In the genomic region with DNA sequence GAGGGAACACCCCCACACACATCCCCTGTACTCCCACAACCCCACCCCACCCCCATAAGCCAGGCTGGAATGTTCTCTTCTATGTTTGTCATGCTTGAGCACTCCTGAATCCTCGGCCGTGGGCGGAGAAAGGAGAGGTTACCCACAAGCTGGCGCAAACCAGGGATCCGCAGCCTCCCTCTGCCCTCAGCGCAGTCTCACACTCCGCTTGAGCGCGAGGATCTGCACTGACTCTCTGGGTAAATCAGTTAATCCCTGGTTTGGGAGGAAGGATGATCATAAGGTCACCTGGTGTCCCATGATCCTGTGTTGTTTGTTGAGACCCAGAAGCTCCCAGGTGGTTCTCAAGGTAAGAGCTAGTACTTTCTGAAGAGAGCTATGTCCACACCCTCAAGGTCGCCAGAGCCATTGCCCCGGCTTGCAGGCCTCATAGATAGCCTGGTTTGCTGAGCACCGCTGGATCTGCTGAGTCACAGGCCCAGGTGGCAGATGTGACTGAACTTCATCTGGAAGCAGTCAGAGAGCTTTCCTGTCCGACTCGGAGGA, we compare ENCODE assay signal across 8 mouse cellular contexts. TPM values are rescaled to one million over a fixed set of nuclear protein-coding genes. Genes with fewer than 3 reads are reported as not detected.
DNase-seq lines count a peak whose midpoint lies in the region; ATAC-seq lines count a peak whose summit lies in the region.

No protein-coding gene starts in this region.

- no peak overlapping the region for H3K27ac ChIP-seq in midbrain, embryonic 14.5 days (replicated peaks; ENCODE audit: low read depth, low read length)
- H3K27ac ChIP-seq in midbrain, embryonic 15.5 days = no peak overlapping the region
- peak overlapping the region; percentile 59 for H3K27ac ChIP-seq in kidney, embryonic 14.5 days (ENCODE audit: low read depth, low read length)

- H3K9me3 ChIP-seq in midbrain, embryonic 14.5 days (ENCODE audit: control insufficient read depth, low read length) = no peaks in the 10 kb centered on the region
- no peaks in the 10 kb centered on the region for H3K9me3 ChIP-seq in midbrain, embryonic 15.5 days
- H3K9me3 ChIP-seq in kidney, embryonic 14.5 days (ENCODE audit: control insufficient read depth, low read length) = no peaks in the 10 kb centered on the region

- H3K27me3 ChIP-seq in midbrain, embryonic 14.5 days (ENCODE audit: control insufficient read depth, insufficient read depth, low read length) = no peaks in the 10 kb centered on the region
- no peaks in the 10 kb centered on the region for H3K27me3 ChIP-seq in midbrain, embryonic 15.5 days (replicated peaks)
- H3K27me3 ChIP-seq in kidney, embryonic 14.5 days (ENCODE audit: control insufficient read depth, insufficient read depth, low read length) = no peaks in the 10 kb centered on the region

- no peaks in the 10 kb centered on the region for H3K4me1 ChIP-seq in midbrain, embryonic 14.5 days (ENCODE audit: control insufficient read depth, insufficient read depth, low read length)
- H3K4me1 ChIP-seq in midbrain, embryonic 15.5 days = no peaks in the 10 kb centered on the region
- H3K4me1 ChIP-seq in kidney, embryonic 14.5 days (ENCODE audit: control insufficient read depth, insufficient read depth, low read length) = no peaks in the 10 kb centered on the region

- no peak for ATAC-seq in midbrain, embryonic 14.5 days (ENCODE audit: low FRiP score, low TSS enrichment)
- no peak for ATAC-seq in midbrain, embryonic 15.5 days (replicated peaks)
- ATAC-seq in kidney, embryonic 14.5 days (ENCODE audit: low FRiP score, low TSS enrichment) = peak; percentile 86

- H3K4me2 ChIP-seq in midbrain, embryonic 14.5 days (ENCODE audit: low read length) = no peak overlapping the region
- no peak overlapping the region for H3K4me2 ChIP-seq in midbrain, embryonic 15.5 days
- 0 out of 2 replicates have a peak overlapping the region, but pooled peaks have one; percentile 3 for H3K4me2 ChIP-seq in kidney, embryonic 14.5 days (replicated peaks; ENCODE audit: low read depth, low read length)

- no peak overlapping the region for H3K4me3 ChIP-seq in midbrain, embryonic 14.5 days (replicated peaks; ENCODE audit: low read depth, low read length)
- no peak overlapping the region for H3K4me3 ChIP-seq in midbrain, embryonic 15.5 days
- no peak overlapping the region for H3K4me3 ChIP-seq in kidney, embryonic 14.5 days (ENCODE audit: low read length)

- WGBS in midbrain, embryonic 14.5 days = 30% methylated on average over 14 of the region's 14 CpGs
- 34% methylated on average over 14 of the region's 14 CpGs for WGBS in midbrain, embryonic 15.5 days
- 47% methylated on average over 14 of the region's 14 CpGs for WGBS in kidney, embryonic 14.5 days

- DNase-seq in midbrain, embryonic 14.5 days = peak; percentile 8
- DNase-seq in brain, adult 2 months (ENCODE audit: low read depth, low spot score) = peak; percentile 61
- peak; percentile 67 for DNase-seq in lung, postnatal 10 days
- no peak for DNase-seq in layer of hippocampus, adult 11-12 months (ENCODE audit: low spot score)
- no peak for DNase-seq in gastrocnemius, postnatal 25 days
- DNase-seq in urinary bladder, postnatal 36 days (ENCODE audit: low spot score in 2 of 2) = no peak

- no peaks in the 10 kb centered on the region for H3K36me3 ChIP-seq in midbrain, embryonic 14.5 days (ENCODE audit: control insufficient read depth, insufficient read depth, low read length)
- no peaks in the 10 kb centered on the region for H3K36me3 ChIP-seq in midbrain, embryonic 15.5 days (replicated peaks)
- H3K36me3 ChIP-seq in kidney, embryonic 14.5 days (ENCODE audit: control insufficient read depth, insufficient read depth, low read length) = no peaks in the 10 kb centered on the region

- no peak overlapping the region for H3K9ac ChIP-seq in midbrain, embryonic 14.5 days (replicated peaks; ENCODE audit: low read length)
- H3K9ac ChIP-seq in midbrain, embryonic 15.5 days = no peak overlapping the region
- H3K9ac ChIP-seq in kidney, embryonic 14.5 days (ENCODE audit: low read depth, low read length) = no peak overlapping the region

RNA-seq across cellular contexts. Expression of a gene that starts 15.0 kb away (rescaled TPM):
- polyA plus RNA-seq in midbrain, embryonic 14.5 days (2014; fragmentation: Nextera tagmentation; extraction: Ambion mirVana) = 7.3 and 9.1 TPM in 2 replicates
- 11.2 and 14.0 TPM in 2 replicates for polyA plus RNA-seq in midbrain, embryonic 15.5 days (2015; fragmentation: Nextera tagmentation; extraction: Ambion mirVana)
- polyA plus RNA-seq in kidney, embryonic 14.5 days (2014; fragmentation: Nextera tagmentation; extraction: Ambion mirVana) = 35.6 and 40.0 TPM in 2 replicates
- total RNA-seq in gastrocnemius, postnatal 25 days (2021) = 10 to 100 TPM; 10.7 to 15.2 TPM

RNA-seq across cellular contexts. Expression of a gene that starts 31.1 kb away (rescaled TPM):
- 377 and 407 TPM in 2 replicates for polyA plus RNA-seq in midbrain, embryonic 14.5 days (2014; fragmentation: Nextera tagmentation; extraction: Ambion mirVana)
- polyA plus RNA-seq in midbrain, embryonic 15.5 days (2015; fragmentation: Nextera tagmentation; extraction: Ambion mirVana) = 357 and 395 TPM in 2 replicates
- 355 and 392 TPM in 2 replicates for polyA plus RNA-seq in kidney, embryonic 14.5 days (2014; fragmentation: Nextera tagmentation; extraction: Ambion mirVana)
- 100 to 1,000 TPM; 172 to 192 TPM for total RNA-seq in gastrocnemius, postnatal 25 days (2021)

RNA-seq across cellular contexts. Expression of a gene that starts 36.0 kb away (rescaled TPM):
- 8.3 and 8.6 TPM in 2 replicates for polyA plus RNA-seq in midbrain, embryonic 14.5 days (2014; fragmentation: Nextera tagmentation; extraction: Ambion mirVana)
- polyA plus RNA-seq in midbrain, embryonic 15.5 days (2015; fragmentation: Nextera tagmentation; extraction: Ambion mirVana) = 6.5 and 7.0 TPM in 2 replicates
- polyA plus RNA-seq in kidney, embryonic 14.5 days (2014; fragmentation: Nextera tagmentation; extraction: Ambion mirVana) = 8.7 and 13.0 TPM in 2 replicates
- 1 to 10 TPM; 3.3 to 6.6 TPM for total RNA-seq in gastrocnemius, postnatal 25 days (2021)

RNA-seq across cellular contexts. Expression of a gene that starts 56.6 kb away (rescaled TPM):
- polyA plus RNA-seq in midbrain, embryonic 14.5 days (2014; fragmentation: Nextera tagmentation; extraction: Ambion mirVana) = 24.3 and 28.7 TPM in 2 replicates
- polyA plus RNA-seq in midbrain, embryonic 15.5 days (2015; fragmentation: Nextera tagmentation; extraction: Ambion mirVana) = 22.5 and 24.6 TPM in 2 replicates
- polyA plus RNA-seq in kidney, embryonic 14.5 days (2014; fragmentation: Nextera tagmentation; extraction: Ambion mirVana) = 22.6 and 25.7 TPM in 2 replicates
- total RNA-seq in gastrocnemius, postnatal 25 days (2021) = 10 to 100 TPM; 20.2 to 23.8 TPM

Comparison
In these comparisons a context has a peak if more than half of its experiments do, and no peak if none do; other contexts are left out.
1. DNase-seq: peak in midbrain, embryonic 14.5 days (single experiment), brain, adult 2 months (single experiment) and lung, postnatal 10 days (single experiment); none in layer of hippocampus, adult 11-12 months (single experiment), gastrocnemius, postnatal 25 days (single experiment) and urinary bladder, postnatal 36 days (0 of 2).